Mouse (Mus musculus): ENCODE results near the gene Mical3.

DNA sequence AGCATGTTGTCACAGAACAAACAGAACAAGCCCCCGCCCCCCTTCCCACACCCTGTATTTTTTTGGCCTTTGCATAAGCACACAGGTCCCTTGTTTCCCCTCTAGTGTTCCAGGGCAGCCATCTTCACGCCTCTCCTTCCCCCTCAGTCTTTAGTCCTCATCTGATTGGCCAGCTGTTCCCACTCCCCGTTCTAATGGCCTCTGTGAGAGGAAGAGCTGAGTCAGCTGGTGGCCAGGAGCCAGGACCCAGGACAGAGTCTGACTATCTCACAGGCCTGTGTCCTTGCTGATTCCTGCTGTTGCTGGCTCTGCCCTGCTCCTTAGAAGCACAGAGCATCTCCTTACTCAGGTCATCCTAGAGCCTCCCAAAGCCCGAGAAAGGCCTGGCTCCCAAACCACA lies 13.3 kb upstream of the Mical3 start:
- TF ChIP-seq CTCF (IDR thresholded peaks at IDR 0.05; ENCODE audit: low read depth, low read length) (no peak), POLR2A (IDR thresholded peaks at IDR 0.05; ENCODE audit: insufficient read depth, low read length) (no peak), EP300 (IDR thresholded peaks at IDR 0.05; ENCODE audit: insufficient read depth, low read depth, low read length) (no peak)
